Mouse (Mus musculus) adrenal gland, postnatal 4 days (tissue): ENCODE data around the gene Ccr9. TPM values are rescaled to one million over a fixed set of nuclear protein-coding genes. Genes with fewer than 3 reads are reported as not detected.
"Not testable (repeated sequence)": the region's sequence is repeated elsewhere in the genome, so short reads cannot be mapped to it uniquely, and the experiment has no call there.

Source experiments
- DNase-seq, 2 experiments: peaks; one replicate each; pipeline ENCODE4 v3.0.0; 2021 to 2022; ENCODE audit warnings: low spot score in 2 of 2, mixed read lengths in 2 of 2
- long read RNA-seq, 2 experiments: library from polyadenylated mRNA; stranded (forward); transcript quantifications; one replicate each; pipeline ENCODE4 v2.0.0; 2021
- total RNA-seq, 2 experiments: library from RNA; stranded (reverse); gene quantifications; 2 replicates each; pipeline ENCODE4 v1.2.3; 2021

Ccr9 gene
- total RNA-seq: under 1 TPM in 1 of 2 experiments, not detected in 1; 0.17 TPM
- long read RNA-seq, experiment 1, partial matches to known transcripts: 0 of 1 reads
- long read RNA-seq, experiment 1, other reads (novel, unspliced or antisense): 1 of 1 reads
- long read RNA-seq, experiment 2, partial matches to known transcripts: 0 of 3 reads
- long read RNA-seq, experiment 2, other reads (novel, unspliced or antisense): 3 of 3 reads

DNA sequence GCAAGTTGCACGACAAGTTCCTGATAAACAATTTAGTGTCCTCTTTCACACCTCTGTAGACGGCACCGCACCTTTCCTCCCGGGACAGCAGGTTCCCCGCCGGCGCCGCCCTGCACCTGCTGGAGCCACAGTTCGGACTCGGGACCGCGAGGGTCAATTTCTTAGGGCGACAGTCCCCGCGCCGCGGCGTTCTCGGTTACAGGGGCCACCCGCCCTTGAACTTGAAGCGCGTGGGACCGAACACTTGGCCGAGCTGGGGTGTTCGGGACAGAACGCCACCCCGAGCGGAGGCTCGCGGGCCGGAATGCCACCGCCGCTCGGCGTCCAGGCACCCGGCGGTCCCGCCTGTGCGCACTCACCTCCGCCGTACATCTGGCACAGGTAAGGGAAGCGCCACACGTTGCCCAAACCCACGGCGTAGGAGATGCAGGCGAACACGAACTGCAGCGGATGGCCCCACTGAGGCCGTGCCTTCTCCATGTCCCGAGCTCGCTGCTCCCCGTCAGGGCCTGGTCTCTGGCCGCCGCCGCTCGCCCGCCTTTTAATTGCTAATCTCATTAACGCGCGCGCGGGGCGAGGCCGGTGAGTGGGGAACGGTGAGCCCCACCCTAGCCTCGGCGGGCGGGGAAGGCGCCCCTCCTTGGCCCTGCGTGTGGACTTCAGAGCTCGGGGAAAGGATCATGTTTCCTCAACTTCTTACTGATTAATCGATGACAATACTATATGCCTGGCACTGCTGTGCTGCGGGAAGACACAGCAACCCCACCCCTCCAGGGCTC is at the start of gene Ccr9, which contains the start of gene Slc6a20a:
TSS of gene Ccr9 (plus strand) at position 113 of the 779 bp plus-strand sequence.
TSS of gene Slc6a20a (minus strand) at position 559 of the 779 bp plus-strand sequence.
- DNase-seq: peak in 1 of 2 experiments; percentile 14

DNA sequence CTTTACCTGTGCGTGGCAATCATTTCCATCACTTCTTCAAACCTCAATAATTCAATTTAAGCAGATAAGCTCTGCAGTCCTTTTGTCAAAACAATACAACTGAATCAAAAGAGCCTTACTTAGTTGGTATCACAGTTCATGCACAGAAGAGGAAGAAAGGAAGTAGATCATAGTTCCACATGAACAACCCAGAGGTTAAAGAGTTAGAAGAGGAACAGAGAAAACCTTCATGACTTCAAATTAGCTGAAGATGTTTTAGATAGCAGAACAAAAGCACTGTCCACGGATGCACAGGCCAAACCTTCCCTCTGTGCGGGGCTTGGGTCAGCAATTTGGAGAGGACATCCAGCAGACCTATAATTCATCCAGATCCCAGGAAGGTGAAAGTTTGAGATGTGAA is 46.6 kb upstream of the Ccr9 start:
- DNase-seq: no peak

- DNase-seq: no peak
Observed at GRCm38 (mm10) chr9:123632281-123632680, 46.0 kb upstream of the Ccr9 start, which contains the start of gene Slc6a20b. Slc6a20b (minus strand) TSS chr9:123632565.

GRCm38 (mm10) chr9:123632993-123633392 is 45.2 kb upstream of the Ccr9 start:
- DNase-seq: no peak

- no peak for DNase-seq
Observed at GRCm38 (mm10) chr9:123636771-123637170, 41.5 kb upstream of the Ccr9 start.

- DNase-seq: no peak
Observed at GRCm38 (mm10) chr9:123638231-123638630, 40.0 kb upstream of the Ccr9 start.

GRCm38 (mm10) chr9:123638668-123639089 is 39.6 kb upstream of the Ccr9 start:
- no peak for DNase-seq

DNA sequence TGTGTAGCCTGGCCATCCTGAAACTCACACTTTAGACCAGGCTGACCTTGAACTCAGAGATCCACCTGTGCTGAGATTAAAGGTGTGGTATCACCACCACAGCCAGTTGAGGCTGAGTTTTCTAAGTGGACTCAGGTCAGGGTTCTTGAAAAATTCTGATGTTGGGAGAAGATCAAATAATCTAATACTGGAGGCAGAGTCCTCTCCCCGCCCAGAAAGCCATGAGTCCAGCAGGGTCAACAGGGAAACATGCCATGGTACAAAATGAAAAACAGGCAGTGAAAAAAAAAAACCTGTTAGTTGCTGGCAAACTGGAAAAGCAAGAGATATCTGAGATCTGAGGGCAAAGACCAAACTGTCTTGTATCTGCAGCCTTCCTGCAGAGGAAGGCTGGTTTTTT is 38.1 kb upstream of the Ccr9 start:
- no peak for DNase-seq

DNA sequence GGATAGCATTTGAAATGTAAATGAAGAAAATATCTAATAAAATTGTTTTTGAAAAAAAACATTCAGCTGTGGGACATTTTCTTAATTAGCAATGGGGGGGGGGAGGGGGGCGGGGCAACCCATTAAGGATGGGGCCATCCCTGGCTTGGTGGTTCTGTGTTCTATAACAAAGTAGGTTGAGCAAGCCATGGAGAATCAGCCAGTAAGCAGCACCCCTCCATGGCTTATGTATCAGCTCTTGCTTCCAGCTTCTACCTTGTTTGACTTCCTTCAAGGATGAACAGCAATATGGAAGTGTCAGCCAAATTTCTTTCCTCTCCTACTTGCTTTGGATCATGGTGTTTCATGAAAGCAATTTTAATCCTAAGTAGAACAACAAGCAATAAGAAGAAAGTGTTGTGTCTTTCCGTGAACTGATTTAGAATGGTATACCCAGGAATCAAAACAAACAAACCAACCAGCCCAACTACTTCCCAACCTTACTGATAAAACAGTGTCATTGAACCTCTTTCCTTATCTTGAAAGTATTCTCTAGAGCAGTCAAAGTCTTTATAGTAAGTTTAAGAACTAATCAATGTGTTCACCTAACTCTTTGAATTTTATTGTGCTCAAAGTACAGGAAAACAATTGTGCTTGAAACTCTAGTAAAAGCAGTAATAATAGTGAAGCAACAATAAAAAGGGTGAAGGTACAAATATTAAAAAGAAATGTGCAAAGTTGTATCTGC is 28.3 kb upstream of the Ccr9 start:
- no peak for DNase-seq

DNA sequence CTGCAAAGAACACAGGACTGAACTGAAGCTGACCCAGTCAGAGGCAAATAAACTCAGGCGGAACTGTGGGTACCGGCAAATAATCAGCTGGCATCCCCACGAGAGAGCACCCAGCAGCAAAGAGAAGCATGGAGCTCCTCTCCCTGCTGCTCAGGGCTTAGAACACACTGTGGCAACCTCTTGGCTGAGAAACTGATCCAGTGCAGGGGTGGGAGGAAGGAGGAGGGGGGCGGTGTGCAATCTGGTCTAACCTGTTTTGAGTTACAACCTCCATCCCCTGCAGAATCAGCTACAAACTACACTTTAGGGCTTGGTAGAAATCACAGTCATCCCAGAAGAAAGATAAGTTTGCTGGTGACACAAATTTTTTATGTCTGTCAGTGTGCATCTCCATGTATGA is 26.9 kb upstream of the Ccr9 start:
- no peak for DNase-seq

DNA sequence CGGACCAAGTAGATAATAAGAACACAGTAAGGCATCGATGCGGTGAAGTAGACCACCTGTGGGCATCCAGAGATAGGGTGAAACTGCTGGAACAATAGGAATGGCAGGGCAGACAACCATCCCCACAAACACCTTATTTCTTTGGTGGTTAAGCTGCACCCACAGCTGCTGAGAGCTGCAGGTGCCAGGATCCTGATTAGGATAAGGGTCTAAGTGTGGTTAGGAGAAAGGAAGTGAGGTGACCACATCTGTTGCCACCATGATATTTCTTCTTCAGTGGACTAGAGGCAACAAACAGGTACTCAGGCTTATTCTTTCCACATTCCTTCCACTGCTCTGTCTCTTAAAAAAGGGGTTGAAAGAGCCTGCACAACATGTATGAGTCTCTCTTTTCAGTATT is 20.8 kb upstream of the Ccr9 start:
- no peak for DNase-seq

DNA sequence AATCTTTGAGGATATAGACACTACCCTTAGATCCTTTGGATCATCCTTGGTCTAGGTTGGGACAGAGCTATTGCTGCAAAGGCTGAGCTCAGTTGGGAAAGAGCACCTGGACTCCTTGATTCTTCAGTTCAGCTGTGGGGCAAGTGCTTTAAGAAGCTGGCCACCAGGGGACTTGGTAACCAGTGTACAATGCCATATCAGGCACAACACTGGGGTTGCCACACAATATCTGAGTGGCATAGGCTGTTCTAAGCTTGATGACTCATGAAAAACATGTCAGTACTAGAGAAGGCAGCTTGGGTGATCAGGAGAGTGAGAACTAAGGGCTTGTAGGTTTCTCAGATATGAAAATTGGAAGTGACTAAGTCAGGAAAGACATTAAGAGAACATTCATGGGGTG is 19.3 kb upstream of the Ccr9 start:
- DNase-seq: no peak

DNA sequence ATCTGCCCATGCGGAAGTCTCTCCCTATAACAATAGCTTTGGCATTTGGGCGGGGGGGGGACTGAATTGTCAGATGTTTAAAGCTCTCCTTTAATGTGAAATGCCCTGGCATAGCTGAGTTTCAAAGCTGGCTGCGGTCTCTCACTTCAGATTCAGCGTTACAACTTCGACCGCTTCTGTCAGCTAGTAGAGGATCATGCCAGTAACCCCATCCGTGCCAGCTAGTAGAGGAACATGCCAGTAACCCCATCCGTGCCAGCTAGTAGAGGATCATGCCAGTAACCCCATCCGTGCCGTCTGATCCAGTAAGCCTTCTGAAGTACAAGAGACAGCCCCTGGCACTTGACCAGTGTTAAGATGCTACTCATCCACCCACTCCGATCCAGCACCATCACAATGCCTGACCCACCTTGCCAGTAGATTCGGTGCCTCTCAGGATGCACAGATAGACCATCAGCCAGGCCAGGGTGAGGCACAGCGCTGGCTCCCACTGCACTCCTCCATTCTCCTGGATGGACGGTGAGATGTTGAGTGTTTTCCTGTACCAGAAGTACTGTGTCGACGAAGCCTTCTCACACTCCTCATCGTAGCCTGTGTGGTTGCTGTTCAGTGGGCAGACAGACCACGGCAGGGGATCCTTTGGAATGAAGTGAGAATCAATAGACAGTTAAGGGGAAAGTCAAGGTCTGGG is 18.1 kb upstream of the Ccr9 start:
- DNase-seq: not testable (repeated sequence)

DNA sequence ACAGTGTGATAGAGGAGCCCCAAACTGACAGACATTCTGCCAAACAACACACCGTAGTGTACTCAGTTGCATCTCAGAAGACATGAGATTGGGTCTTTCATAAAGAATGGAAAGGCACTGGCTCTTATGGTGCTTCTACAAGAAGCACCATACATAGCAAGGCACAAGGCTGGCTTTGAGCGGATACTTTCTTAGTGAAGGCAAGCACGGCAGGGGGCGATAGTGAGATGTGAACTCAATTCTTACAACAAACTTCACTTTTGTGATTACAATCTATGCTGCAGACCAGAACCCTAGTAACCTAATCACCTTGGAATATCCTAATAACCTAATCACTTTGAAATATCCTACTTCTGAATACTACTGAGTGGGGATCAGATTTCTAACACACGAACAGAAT is 12.6 kb upstream of the Ccr9 start:
- no peak for DNase-seq

- DNase-seq: no peak
Observed at GRCm38 (mm10) chr9:123679198-123679597, 959 bp downstream of the Ccr9 start.

GRCm38 (mm10) chr9:123683704-123684103 is 5.5 kb downstream of the Ccr9 start:
- no peak for DNase-seq

DNA sequence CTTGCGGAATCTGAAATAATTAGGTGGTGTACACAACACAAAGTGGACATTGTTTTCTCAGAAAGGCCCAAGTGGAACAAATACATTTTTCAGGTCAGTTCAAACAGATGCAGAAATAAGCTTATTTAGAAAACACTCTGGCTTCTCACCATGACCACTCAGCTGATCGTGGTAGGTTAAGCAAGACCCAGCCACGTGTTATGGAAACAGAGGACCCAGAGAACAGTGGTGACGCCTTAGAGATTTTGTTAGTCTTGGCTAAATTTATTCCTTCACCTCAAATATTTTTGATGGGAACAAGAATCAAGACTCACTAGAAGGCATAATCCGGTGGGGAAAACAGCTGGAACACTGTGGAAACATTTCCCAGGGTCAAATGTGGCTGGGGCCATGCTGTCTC is 8.0 kb downstream of the Ccr9 start:
- DNase-seq: no peak

GRCm38 (mm10) chr9:123688227-123688626 is 10.0 kb downstream of the Ccr9 start:
- no peak for DNase-seq

DNA sequence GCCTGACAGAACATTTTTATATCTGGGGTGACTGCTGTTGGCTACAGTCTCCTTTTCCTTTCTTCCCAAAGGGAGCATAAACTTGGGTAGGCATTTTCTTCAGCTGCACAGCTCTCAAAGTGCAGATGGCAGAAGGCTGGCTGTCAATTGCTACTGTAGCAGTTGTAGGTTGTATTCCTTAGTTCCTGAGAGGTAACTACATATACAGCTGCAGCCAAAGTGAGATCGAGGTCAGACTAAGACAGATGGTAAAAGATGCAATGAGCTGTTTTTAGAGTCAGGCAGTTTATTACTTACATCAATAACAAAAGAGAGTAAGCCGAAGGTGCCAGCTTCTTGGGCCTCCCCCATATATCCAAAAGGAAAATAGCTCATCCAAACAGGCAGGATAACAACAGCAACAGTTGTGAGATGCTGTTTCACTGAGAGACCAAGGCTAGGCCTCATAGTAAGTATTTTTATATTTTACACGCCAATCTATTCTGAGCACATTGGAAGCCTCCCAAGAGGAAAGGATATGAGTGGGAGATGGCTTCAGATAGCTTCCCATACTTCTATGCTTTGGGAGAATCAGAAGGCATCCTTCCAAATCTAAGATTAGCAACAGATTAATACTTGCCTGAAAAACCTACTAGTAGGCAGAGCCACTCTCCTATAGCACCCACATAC is 17.5 kb downstream of the Ccr9 start:
- DNase-seq: no peak

DNA sequence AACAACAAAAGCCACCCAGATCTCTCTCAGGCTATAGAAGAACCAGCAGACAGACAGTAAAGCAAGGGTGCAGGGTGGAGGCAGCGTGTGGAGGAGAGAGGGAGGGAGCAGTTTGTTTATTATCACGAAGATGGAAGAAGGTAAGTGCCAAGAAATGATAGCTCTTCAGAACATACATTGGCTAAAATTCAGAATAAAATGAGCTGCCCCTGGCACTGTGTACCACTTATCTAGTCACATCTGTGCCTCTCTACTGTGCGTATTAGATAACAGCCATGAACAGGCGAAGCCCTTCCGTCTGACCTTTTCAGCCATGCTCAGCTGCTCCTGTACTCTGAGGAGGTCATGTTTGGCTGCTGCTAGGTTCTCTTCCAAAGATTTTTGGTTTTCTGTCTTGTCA is 23.6 kb downstream of the Ccr9 start:
- no peak for DNase-seq

GRCm38 (mm10) chr9:123709226-123709625 is 31.0 kb downstream of the Ccr9 start:
- DNase-seq: no peak
